Mouse (Mus musculus) pancreas, adult 10 weeks (tissue): Measurements from ENCODE around the gene S1pr4. TPM values are rescaled to one million over a fixed set of nuclear protein-coding genes. Genes with fewer than 3 reads are reported as not detected.

Experiments used
- polyA plus RNA-seq: library from polyadenylated mRNA; stranded (reverse); fragments of 350-450 nt; fragmentation: Illumina TruSeq; extraction: RNeasy Lipid Tissue Mini Kit (QIAGEN cat#74804); gene quantifications from one replicate; pipeline ENCODE4 v1.2.3, GENCODE M21; 2015; ENCODE audit warnings: low read depth, low replicate concordance; ENCODE audit not compliant: insufficient read depth

S1pr4 gene
- 1.3 TPM for polyA plus RNA-seq

GRCm38 (mm10) chr10:81500032-81500431, at the start of gene S1pr4:
TSS of gene S1pr4 (minus strand) at chr10:81500132.

GRCm38 (mm10) chr10:81545161-81545747, 45.3 kb upstream of the S1pr4 start, which contains the start of gene Gna11:
TSS of gene Gna11 (minus strand) at chr10:81545190.

GRCm38 (mm10) chr10:81524051-81524605, 24.2 kb upstream of the S1pr4 start, which contains the start of gene Gna15:
TSS of gene Gna15 (minus strand) at chr10:81524225.

GRCm38 (mm10) chr10:81496264-81496901, 3.5 kb downstream of the S1pr4 start, which contains the start of gene Ncln:
TSS of gene Ncln (minus strand) at chr10:81496392.

GRCm38 (mm10) chr10:81482533-81482889, 17.4 kb downstream of the S1pr4 start, which contains the start of gene Celf5:
TSS of gene Celf5 (minus strand) at chr10:81482709.

GRCm38 (mm10) chr10:81455181-81455895, 44.6 kb downstream of the S1pr4 start, which contains the start of gene Nfic:
TSS of gene Nfic (minus strand) at chr10:81455635.

Other genes with a start within 250 kb of the S1pr4 start
- gene Matk, start 247.2 kb downstream of the S1pr4 start, polyA plus RNA-seq, result not detected
- gene Mrpl54, start 233.2 kb downstream of the S1pr4 start, polyA plus RNA-seq, result 21.2 TPM
- gene Apba3, start 233.2 kb downstream of the S1pr4 start, polyA plus RNA-seq, result 30.7 TPM
- gene Tjp3, start 208.6 kb downstream of the S1pr4 start, polyA plus RNA-seq, result 3.9 TPM
- 15.5 TPM for gene Pip5k1c, start 207.2 kb downstream of the S1pr4 start, polyA plus RNA-seq
- 7.9 TPM for gene Cactin, start 179.0 kb downstream of the S1pr4 start, polyA plus RNA-seq
- 3.4 TPM for gene Tbxa2r, start 171.4 kb downstream of the S1pr4 start, polyA plus RNA-seq
- 1.4 TPM for gene Gipc3, start 156.9 kb downstream of the S1pr4 start, polyA plus RNA-seq
- 22.8 TPM for gene Hmg20b, start 149.7 kb downstream of the S1pr4 start, polyA plus RNA-seq
- 1.9 TPM for gene Mfsd12, start 142.6 kb downstream of the S1pr4 start, polyA plus RNA-seq
- gene 4930404N11Rik, start 134.3 kb downstream of the S1pr4 start, polyA plus RNA-seq, result not detected
- gene Fzr1, start 121.6 kb downstream of the S1pr4 start, polyA plus RNA-seq, result 5.1 TPM
- 9.1 TPM for gene Dohh, start 115.7 kb downstream of the S1pr4 start, polyA plus RNA-seq
- 2.6 TPM for gene Gm48551, start 115.7 kb downstream of the S1pr4 start, polyA plus RNA-seq
- gene Gm48552, start 111.1 kb downstream of the S1pr4 start, polyA plus RNA-seq, result 3.4 TPM
- gene Smim24, start 107.1 kb downstream of the S1pr4 start, polyA plus RNA-seq, result 23.5 TPM
- 11.0 TPM for gene Nfic, start 44.5 kb downstream of the S1pr4 start, polyA plus RNA-seq
- gene Celf5, start 17.4 kb downstream of the S1pr4 start, polyA plus RNA-seq, result 0.76 TPM
- 25.2 TPM for gene Ncln, start 3.7 kb downstream of the S1pr4 start, polyA plus RNA-seq
- not detected for gene Gna15, start 24.1 kb upstream of the S1pr4 start, polyA plus RNA-seq
- gene Gna11, start 45.1 kb upstream of the S1pr4 start, polyA plus RNA-seq, result 17.4 TPM
- gene Aes, start 59.4 kb upstream of the S1pr4 start, polyA plus RNA-seq, result 218 TPM
- gene Tle2, start 74.4 kb upstream of the S1pr4 start, polyA plus RNA-seq, result 44.6 TPM
- gene Tle6, start 100.9 kb upstream of the S1pr4 start, polyA plus RNA-seq, result 236 TPM
- gene BC025920, start 106.1 kb upstream of the S1pr4 start, polyA plus RNA-seq, result 0.87 TPM
- gene Sirt6, start 127.7 kb upstream of the S1pr4 start, polyA plus RNA-seq, result 5.6 TPM
- gene Ankrd24, start 128.4 kb upstream of the S1pr4 start, polyA plus RNA-seq, result 62.0 TPM
- 0.66 TPM for gene Gm10778, start 148.9 kb upstream of the S1pr4 start, polyA plus RNA-seq
- 1.2 TPM for gene Zfp433, start 204.7 kb upstream of the S1pr4 start, polyA plus RNA-seq